8 mouse cellular contexts compared by ENCODE assay signal in genomic region chr1:184730453-184731013, GRCm38 (mm10). TPM values are rescaled to one million over a fixed set of nuclear protein-coding genes. Genes with fewer than 3 reads are reported as not detected.
DNase-seq lines count a peak whose midpoint lies in the region; ATAC-seq and TF ChIP-seq lines count a peak whose summit lies in the region.

No protein-coding gene starts in this region.

- H3K9ac ChIP-seq in kidney, embryonic 14.5 days (ENCODE audit: low read depth, low read length), result peak overlapping the region; percentile 62; the same call in 1 of the 2 replicates
- peak overlapping the region; percentile 45; the same call in 1 of the 2 replicates for H3K9ac ChIP-seq in heart, embryonic 16.5 days (ENCODE audit: low read length)
- H3K9ac ChIP-seq in liver, embryonic 14.5 days (replicated peaks), result peak overlapping the region; percentile 37

- TF ChIP-seq CTCF in brain, embryonic 14.5 days (IDR thresholded peaks at IDR 0.05; ENCODE audit: borderline replicate concordance, extremely low read depth, insufficient read depth, insufficient read length), result no peak
- TF ChIP-seq CTCF in liver, embryonic 14.5 days (IDR thresholded peaks at IDR 0.05; ENCODE audit: low read depth), result no peak

- TF ChIP-seq EP300 in liver, embryonic 14.5 days (IDR thresholded peaks at IDR 0.05; ENCODE audit: low read depth), result no peak

- peak overlapping the region; percentile 58 for H3K4me3 ChIP-seq in kidney, embryonic 14.5 days (ENCODE audit: low read length)
- peak overlapping the region; percentile 63 for H3K4me3 ChIP-seq in heart, embryonic 16.5 days (ENCODE audit: low read length)
- H3K4me3 ChIP-seq in liver, embryonic 14.5 days (ENCODE audit: insufficient read depth in 1 of 2, low read depth in 2 of 2, low read length in 2 of 2), result peak overlapping the region; percentile 38 to 70

- no peaks in the 10 kb centered on the region for H3K9me3 ChIP-seq in kidney, embryonic 14.5 days (ENCODE audit: control insufficient read depth, low read length)
- no peaks in the 10 kb centered on the region for H3K9me3 ChIP-seq in heart, embryonic 16.5 days (replicated peaks; ENCODE audit: control insufficient read depth, low read length)
- H3K9me3 ChIP-seq in liver, embryonic 14.5 days (ENCODE audit: control insufficient read depth, low read length), result no peaks in the 10 kb centered on the region

- H3K36me3 ChIP-seq in kidney, embryonic 14.5 days (ENCODE audit: control insufficient read depth, insufficient read depth, low read length), result no peaks in the 10 kb centered on the region
- H3K36me3 ChIP-seq in heart, embryonic 16.5 days (ENCODE audit: control insufficient read depth, insufficient read depth), result no peaks in the 10 kb centered on the region
- no peaks in the 10 kb centered on the region for H3K36me3 ChIP-seq in liver, embryonic 14.5 days (replicated peaks; ENCODE audit: control insufficient read depth, insufficient read depth, low read depth)

- H3K4me2 ChIP-seq in kidney, embryonic 14.5 days (replicated peaks; ENCODE audit: low read depth, low read length), result 0 out of 2 replicates have a peak overlapping the region, but pooled peaks have one; percentile 8
- peak overlapping the region; percentile 42 for H3K4me2 ChIP-seq in heart, embryonic 16.5 days (ENCODE audit: low read depth, low read length)
- peak overlapping the region; percentile 79 for H3K4me2 ChIP-seq in liver, embryonic 14.5 days (ENCODE audit: low read depth)

- no peak for TF ChIP-seq POLR2A in brain, embryonic 14.5 days (IDR thresholded peaks at IDR 0.05; ENCODE audit: borderline replicate concordance, extremely low read depth, insufficient read depth, insufficient read length, poor library complexity, severe bottlenecking)

- 3% methylated on average over 12 of the region's 12 CpGs for WGBS in kidney, embryonic 14.5 days
- 16% methylated on average over 12 of the region's 12 CpGs for WGBS in heart, embryonic 16.5 days
- 36% methylated on average over 12 of the region's 12 CpGs for WGBS in liver, embryonic 14.5 days (ENCODE audit: insufficient replicate concordance)

- H3K4me1 ChIP-seq in kidney, embryonic 14.5 days (ENCODE audit: control insufficient read depth, insufficient read depth, low read length), result peaks cover 22% of the 10 kb centered on the region; the same call in 1 of the 2 replicates
- peaks cover 13% of the 10 kb centered on the region for H3K4me1 ChIP-seq in heart, embryonic 16.5 days (ENCODE audit: control insufficient read depth, insufficient read depth, low read length)
- no peaks in the 10 kb centered on the region; a peak in 1 of 4 replicates for H3K4me1 ChIP-seq in liver, embryonic 14.5 days (replicated peaks; ENCODE audit: control insufficient read depth in 2 of 2, insufficient read depth in 2 of 2, low read length in 1 of 2)

- no peak for DNase-seq in kidney, postnatal 4 days
- peak; percentile 22 for DNase-seq in brain, embryonic 14.5 days (ENCODE audit: low read depth)
- no peak for DNase-seq in liver, embryonic 14.5 days (ENCODE audit: low read depth in 3 of 3, low spot score in 3 of 3)
- no peak for DNase-seq in cerebellum, postnatal 25 days
- no peak for DNase-seq in layer of hippocampus, adult 9-10 months (ENCODE audit: low spot score)
- DNase-seq in urinary bladder, adult 18-20 months (ENCODE audit: low spot score in 2 of 2), result no peak

- ATAC-seq in kidney, embryonic 14.5 days (ENCODE audit: low FRiP score, low TSS enrichment), result no peak
- ATAC-seq in heart, embryonic 16.5 days (replicated peaks; ENCODE audit: extremely low read depth, insufficient read depth, low FRiP score), result no peak
- ATAC-seq in liver, embryonic 14.5 days (ENCODE audit: insufficient read depth), result no peak

- H3K27me3 ChIP-seq in kidney, embryonic 14.5 days (ENCODE audit: control insufficient read depth, insufficient read depth, low read length), result peaks cover 83% of the 10 kb centered on the region
- peaks cover 57% of the 10 kb centered on the region for H3K27me3 ChIP-seq in heart, embryonic 16.5 days (ENCODE audit: control insufficient read depth, insufficient read depth, low read length)
- peaks cover 96% of the 10 kb centered on the region for H3K27me3 ChIP-seq in liver, embryonic 14.5 days (ENCODE audit: control insufficient read depth, insufficient read depth, low read length)

- no peak overlapping the region for H3K27ac ChIP-seq in kidney, embryonic 14.5 days (ENCODE audit: low read depth, low read length)
- no peak overlapping the region for H3K27ac ChIP-seq in heart, embryonic 16.5 days (ENCODE audit: low read length)
- no peak overlapping the region for H3K27ac ChIP-seq in liver, embryonic 14.5 days

RNA-seq across cellular contexts. Expression of gene Hlx, which starts 1.9 kb away (rescaled TPM):
- polyA plus RNA-seq in kidney, embryonic 14.5 days (2014; fragmentation: Nextera tagmentation; extraction: Ambion mirVana), result 6.9 and 8.0 TPM in 2 replicates
- polyA plus RNA-seq in brain, embryonic 14.5 days (2012; rRNA removed), result 0.92 and 2.0 TPM in 2 replicates
- polyA plus RNA-seq in heart, embryonic 16.5 days (2015; fragmentation: Nextera tagmentation; extraction: Ambion mirVana), result 9.5 and 13.8 TPM in 2 replicates
- polyA plus RNA-seq in liver, embryonic 14.5 days (2012; rRNA removed), result 2.7 and 3.1 TPM in 2 replicates
- polyA plus RNA-seq in liver, embryonic 14.5 days (2014; fragmentation: Nextera tagmentation; extraction: Ambion mirVana), result 3.5 and 3.9 TPM in 2 replicates

Comparison
In these comparisons a context has a peak if more than half of its experiments do, and no peak if none do; other contexts are left out.
1. H3K4me2 ChIP-seq: peak in every context shown above with its lines; median percentile 79 in liver, embryonic 14.5 days; 42 in heart, embryonic 16.5 days; 8 in kidney, embryonic 14.5 days.